Mouse (Mus musculus): ENCODE data around the gene Stmnd1. TPM values are rescaled to one million over a fixed set of nuclear protein-coding genes. Genes with fewer than 3 reads are reported as not detected.

Stmnd1 gene
- polyA plus RNA-seq, 1 experiment from 2014 or later: not detected

DNA sequence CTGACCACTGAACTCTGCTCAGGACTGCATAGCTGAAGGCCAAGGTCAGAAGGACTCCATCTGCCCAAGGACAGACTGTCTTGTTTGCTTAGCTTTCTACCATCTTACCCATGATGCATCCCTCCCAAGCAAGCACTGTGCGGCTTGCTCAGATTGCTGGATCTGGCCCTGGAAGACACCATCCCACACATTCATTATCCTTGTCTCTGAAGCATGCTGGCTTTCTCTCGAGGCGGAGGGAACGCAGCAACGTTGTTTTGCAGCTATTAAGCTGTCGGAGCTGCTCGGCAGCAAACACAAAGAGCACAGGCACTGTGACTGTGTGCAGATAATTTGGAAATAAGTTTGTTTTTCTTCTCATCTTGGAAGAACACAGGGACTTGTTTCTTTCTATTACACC is 69.7 kb downstream of the Stmnd1 start:
- WGBS: 53% methylated on average over 7 of the region's 7 CpGs

GRCm38 (mm10) chr13:46346830-46347512 is 73.5 kb downstream of the Stmnd1 start:
- H3K27ac ChIP-seq (ENCODE audit: low read depth): no peak overlapping the region
- H3K4me3 ChIP-seq (ENCODE audit: low read depth, low read length): no peak overlapping the region
- H3K27me3 ChIP-seq (replicated peaks; ENCODE audit: control insufficient read depth, insufficient read depth, low read length): no peaks in the 10 kb centered on the region
- no peaks in the 10 kb centered on the region for H3K4me1 ChIP-seq (replicated peaks; ENCODE audit: control insufficient read depth, insufficient read depth, low read length)
- no peaks in the 10 kb centered on the region for H3K36me3 ChIP-seq (ENCODE audit: control insufficient read depth, insufficient read depth, low read length)
- DNase-seq (ENCODE audit: low spot score) (no peak), ATAC-seq (replicated peaks; ENCODE audit: low FRiP score, low TSS enrichment, low read depth) (no peak)
- H3K9me3 ChIP-seq (ENCODE audit: control insufficient read depth, low read length): no peaks in the 10 kb centered on the region
- H3K4me2 ChIP-seq (ENCODE audit: low read length): no peak overlapping the region
- WGBS: 82% methylated on average over 10 of the region's 10 CpGs
- H3K9ac ChIP-seq (ENCODE audit: low read length): no peak overlapping the region

More for the DNA sequence above, 69.7 kb downstream of the Stmnd1 start:
- Histone ChIP-seq H3K27ac (ENCODE audit: low read depth) (no peak overlapping the region), H3K27me3 (replicated peaks; ENCODE audit: control insufficient read depth, insufficient read depth, low read length) (no peaks in the 10 kb centered on the region), H3K9me3 (ENCODE audit: control insufficient read depth, low read length) (no peaks in the 10 kb centered on the region), H3K4me2 (ENCODE audit: low read length) (no peak overlapping the region), H3K9ac (ENCODE audit: low read length) (no peak overlapping the region), H3K4me1 (replicated peaks; ENCODE audit: control insufficient read depth, insufficient read depth, low read length) (no peaks in the 10 kb centered on the region; the same call in 1 of the 2 replicates), H3K36me3 (ENCODE audit: control insufficient read depth, insufficient read depth, low read length) (no peaks in the 10 kb centered on the region), H3K4me3 (ENCODE audit: low read depth, low read length) (no peak overlapping the region)
- ATAC-seq (replicated peaks; ENCODE audit: low FRiP score, low TSS enrichment, low read depth): no peak
- DNase-seq (ENCODE audit: low spot score): no peak

- no peaks in the 10 kb centered on the region for H3K36me3 ChIP-seq (ENCODE audit: control insufficient read depth, insufficient read depth, low read length)
- H3K9me3 ChIP-seq (ENCODE audit: control insufficient read depth, low read length): no peaks in the 10 kb centered on the region
- H3K27ac ChIP-seq (ENCODE audit: low read depth): no peak overlapping the region
- no peak overlapping the region for H3K4me3 ChIP-seq (ENCODE audit: low read depth, low read length)
- DNase-seq (ENCODE audit: low spot score) (no peak), ATAC-seq (replicated peaks; ENCODE audit: low FRiP score, low TSS enrichment, low read depth) (no peak)
- H3K27me3 ChIP-seq (replicated peaks; ENCODE audit: control insufficient read depth, insufficient read depth, low read length): no peaks in the 10 kb centered on the region
- no peak overlapping the region for H3K9ac ChIP-seq (ENCODE audit: low read length)
- WGBS: 74% methylated on average over 3 of the region's 3 CpGs
- no peak overlapping the region for H3K4me2 ChIP-seq (ENCODE audit: low read length)
- no peaks in the 10 kb centered on the region for H3K4me1 ChIP-seq (replicated peaks; ENCODE audit: control insufficient read depth, insufficient read depth, low read length)
Observed at GRCm38 (mm10) chr13:46349664-46350063, 76.1 kb downstream of the Stmnd1 start.

Other genes starting within 250 kb of the Stmnd1 start
- 2.3 TPM in 2 replicates for gene Rbm24, start 144.7 kb downstream of the Stmnd1 start, polyA plus RNA-seq (2014; fragmentation: Nextera tagmentation; extraction: Ambion mirVana)
- 9.5 and 10.1 TPM in 2 replicates for gene Cap2, start 228.1 kb downstream of the Stmnd1 start, polyA plus RNA-seq (2014; fragmentation: Nextera tagmentation; extraction: Ambion mirVana)